Mouse (Mus musculus) urinary bladder, adult 2 months (tissue): ENCODE results near the gene Pradc1. TPM values are rescaled to one million over a fixed set of nuclear protein-coding genes. Genes with fewer than 3 reads are reported as not detected.

Source experiments
- DNase-seq: peaks from one replicate; pipeline ENCODE4 v3.0.0; 2022; ENCODE audit warnings: low spot score
- polyA plus RNA-seq: library from polyadenylated mRNA; depleted of rRNA; stranded (reverse); fragments of >200 nt; gene quantifications from 2 replicates; pipeline ENCODE4 v1.2.3, GENCODE M21; 2012; rRNA removed

Pradc1 gene
- polyA plus RNA-seq, result 14.1 and 17.2 TPM in 2 replicates

- DNase-seq, result peak; percentile 91
Observed at GRCm38 (mm10) chr6:85451664-85452410, at the start of gene Pradc1. Gene Pradc1, minus strand, starts transcription at chr6:85451970.

GRCm38 (mm10) chr6:85500416-85500815 lies 48.6 kb upstream of the Pradc1 start:
- no peak for DNase-seq

- DNase-seq, result no peak
Observed at GRCm38 (mm10) chr6:85498147-85498546, 46.4 kb upstream of the Pradc1 start.

- no peak for DNase-seq
Observed at GRCm38 (mm10) chr6:85496976-85497375, 45.2 kb upstream of the Pradc1 start.

GRCm38 (mm10) chr6:85491606-85492005 lies 39.8 kb upstream of the Pradc1 start:
- DNase-seq, result no peak

- no peak for DNase-seq
Observed at GRCm38 (mm10) chr6:85490252-85490651, 38.5 kb upstream of the Pradc1 start.

GRCm38 (mm10) chr6:85489717-85490116 lies 37.9 kb upstream of the Pradc1 start:
- no peak for DNase-seq

- DNase-seq, result no peak
Observed at GRCm38 (mm10) chr6:85488510-85488909, 36.7 kb upstream of the Pradc1 start.

GRCm38 (mm10) chr6:85485738-85486137 lies 34.0 kb upstream of the Pradc1 start:
- no peak for DNase-seq

GRCm38 (mm10) chr6:85483843-85484721 lies 32.3 kb upstream of the Pradc1 start:
- no peak for DNase-seq

- DNase-seq, result no peak
Observed at GRCm38 (mm10) chr6:85480685-85481084, 28.9 kb upstream of the Pradc1 start.

- DNase-seq, result no peak
Observed at GRCm38 (mm10) chr6:85479979-85480378, 28.2 kb upstream of the Pradc1 start.

GRCm38 (mm10) chr6:85478416-85478815 lies 26.6 kb upstream of the Pradc1 start:
- DNase-seq, result no peak

- DNase-seq, result no peak
Observed at GRCm38 (mm10) chr6:85477366-85477917, 25.7 kb upstream of the Pradc1 start.

- DNase-seq, result no peak
Observed at GRCm38 (mm10) chr6:85475581-85475980, 23.8 kb upstream of the Pradc1 start.

- DNase-seq, result no peak
Observed at GRCm38 (mm10) chr6:85472542-85472941, 20.8 kb upstream of the Pradc1 start.

GRCm38 (mm10) chr6:85471962-85472361 lies 20.2 kb upstream of the Pradc1 start:
- no peak for DNase-seq

- no peak for DNase-seq
Observed at GRCm38 (mm10) chr6:85469660-85470430, 18.1 kb upstream of the Pradc1 start.

- DNase-seq, result no peak
Observed at GRCm38 (mm10) chr6:85465381-85465780, 13.6 kb upstream of the Pradc1 start.

- DNase-seq, result no peak
Observed at GRCm38 (mm10) chr6:85459621-85460020, 7.9 kb upstream of the Pradc1 start.

- no peak for DNase-seq
Observed at GRCm38 (mm10) chr6:85452816-85453215, 1.0 kb upstream of the Pradc1 start.

- no peak for DNase-seq
Observed at GRCm38 (mm10) chr6:85452411-85452665, 568 bp upstream of the Pradc1 start.
